Mouse (Mus musculus) embryonic stem cell, embryonic (primary cell): Measurements from ENCODE around the gene Tln1.

Source experiments
- CTCF ChIA-PET, 4 experiments: fragments of 300-600 bp in 2 of 4; fragments of 350-600 bp in 2 of 4; sonication (Branson Sonifier 250); formaldehyde crosslinking; loops; one replicate each; lab custom pipeline; 2022; ENCODE audit warnings: inconsistent platforms in 2 of 4; lab: Charles Lee
- POLR2A ChIA-PET, 4 experiments: fragments of 300-600 bp in 2 of 4; fragments of 350-600 bp in 2 of 4; sonication (Branson Sonifier 250); formaldehyde crosslinking; loops; one replicate each; lab custom pipeline; 2022; ENCODE audit warnings: antibody characterized with exemption in 4 of 4, inconsistent platforms in 1 of 4; lab: Charles Lee

The Tln1 gene

DNA sequence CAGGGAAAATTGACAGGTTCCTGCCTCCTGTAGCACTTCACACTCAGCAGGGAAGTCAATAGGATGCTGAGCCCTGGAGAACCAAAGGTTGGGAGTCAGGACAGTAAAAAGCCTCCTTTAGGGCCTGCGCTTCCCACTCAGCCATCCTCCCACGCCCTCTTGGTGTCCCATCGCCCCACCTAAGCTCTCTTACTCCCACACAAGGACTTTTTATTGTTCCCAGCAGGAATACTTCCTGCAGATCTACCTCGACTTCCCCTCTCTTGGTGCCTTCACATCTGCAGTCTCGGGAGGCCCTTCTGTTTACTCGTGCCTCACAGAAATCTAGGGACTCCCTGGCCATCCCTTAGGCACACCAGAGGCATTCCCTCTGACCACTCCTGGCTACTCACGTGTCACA is 20.9 kb upstream of the Tln1 start:
- POLR2A ChIA-PET = interaction anchor here in 2 of 4 experiments (0.6 to 17.8 kb wide), 3 partner anchors 14 to 23 kb away, joined by 3 to 293 read pairs (median 5); partner anchors contain the start of genes Creb3 (in 1 of the 2) and Tln1 (in 1 of the 2)
- CTCF ChIA-PET = no interaction called here

DNA sequence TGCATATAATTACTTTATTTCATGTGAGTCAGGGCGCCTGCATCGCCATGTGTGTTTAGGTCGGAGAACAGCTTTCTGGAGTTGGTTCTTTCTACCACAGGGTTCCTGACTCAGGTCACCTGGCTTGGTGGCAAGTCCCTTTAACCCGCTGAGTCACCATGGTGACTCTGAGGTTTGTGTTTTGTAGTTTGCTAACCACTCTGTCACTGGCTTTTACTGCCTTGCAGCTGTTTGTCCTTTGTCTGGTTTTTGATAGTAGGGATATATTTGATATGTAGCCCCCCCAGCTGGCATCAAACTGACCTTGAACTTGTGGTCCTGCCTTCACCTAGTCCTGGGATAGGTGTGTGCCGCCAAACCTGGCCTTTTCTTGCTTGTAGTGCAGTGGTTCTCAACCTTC is 19.8 kb upstream of the Tln1 start:
- POLR2A ChIA-PET = interaction anchor here in 1 of 4 experiments (0.8 to 17.8 kb wide), 2 partner anchors 9 to 22 kb away, joined by 3 to 293 read pairs; partner anchors contain the start of genes Creb3 and Tln1
- CTCF ChIA-PET = interaction anchor here in 1 of 4 experiments (0.5 kb wide), 1 partner anchor 151 kb away, joined by 3 read pairs; no protein-coding TSS in a partner anchor

DNA sequence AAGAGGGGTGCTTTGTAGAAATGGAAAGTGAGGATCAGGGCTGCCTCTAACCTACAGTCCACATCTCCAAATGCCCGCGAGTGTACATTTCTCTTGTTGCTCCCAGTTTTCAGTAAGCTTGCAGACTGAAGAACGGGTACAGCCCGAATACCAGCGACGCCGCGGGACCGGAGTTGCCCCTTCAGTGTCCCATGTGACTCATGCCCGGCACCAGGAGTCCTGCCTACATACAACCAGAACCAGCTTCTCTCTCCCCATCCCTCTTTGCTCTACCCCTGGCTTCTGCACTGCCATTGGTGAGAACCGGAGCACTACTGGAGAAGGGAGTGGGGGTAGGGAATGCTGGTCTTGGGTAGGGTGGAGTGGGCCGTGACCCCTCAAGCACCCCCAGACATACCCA is 18.9 kb upstream of the Tln1 start:
- CTCF ChIA-PET = interaction anchor here in 1 of 4 experiments (0.6 kb wide), 1 partner anchor 613 kb away, joined by 3 read pairs; no protein-coding TSS in a partner anchor
- POLR2A ChIA-PET = interaction anchor here in 3 of 4 experiments (1.0 to 17.8 kb wide), 5 partner anchors 7 to 21 kb away, joined by 3 to 293 read pairs (median 41); partner anchors contain the start of genes Creb3 (in 3 of the 3) and Tln1 (in 3 of the 3)

DNA sequence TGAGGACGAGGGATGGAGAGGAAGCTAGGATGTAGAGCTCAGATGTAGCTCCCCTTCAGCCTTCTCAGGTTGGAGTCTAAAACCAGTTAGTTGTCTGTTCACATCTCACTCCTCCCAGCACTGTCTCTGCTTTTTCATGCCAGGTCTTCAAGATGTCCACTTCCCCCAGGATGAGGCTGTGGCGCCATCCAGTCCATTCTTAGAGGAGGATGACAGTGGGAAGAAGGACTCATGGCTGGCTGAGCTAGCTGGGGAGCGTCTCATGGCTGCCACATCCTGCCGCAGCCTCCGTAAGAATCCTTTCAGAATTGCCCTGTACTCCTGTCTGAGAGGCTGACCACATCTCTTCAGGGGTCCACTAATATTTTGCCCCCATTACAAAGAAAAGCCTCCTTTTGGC is 18.2 kb upstream of the Tln1 start:
- CTCF ChIA-PET = no interaction called here
- POLR2A ChIA-PET = interaction anchor here in 3 of 4 experiments (1.0 to 17.8 kb wide), 6 partner anchors 7 to 21 kb away, joined by 3 to 293 read pairs (median 23); partner anchors contain the start of genes Creb3 (in 3 of the 3) and Tln1 (in 3 of the 3)

DNA sequence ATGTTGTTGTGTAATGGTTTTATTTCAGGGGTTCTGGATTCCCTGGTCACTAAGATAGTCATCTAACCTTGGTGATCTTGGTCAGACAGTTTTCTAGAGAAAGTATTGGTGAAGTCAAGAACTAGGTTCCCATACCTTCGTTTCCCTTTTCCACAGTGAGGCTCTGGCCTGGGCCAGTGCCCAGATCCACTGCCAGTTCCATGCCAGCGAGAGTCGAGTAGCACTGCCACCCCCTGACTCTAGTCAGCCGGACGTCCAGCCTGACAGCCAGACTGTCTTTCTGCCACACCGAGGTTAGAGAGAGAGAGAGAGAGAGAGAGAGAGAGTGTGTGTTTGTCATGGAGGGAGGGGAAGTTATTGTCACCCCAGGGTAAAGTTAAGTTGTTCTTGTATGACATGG is 17.2 kb upstream of the Tln1 start:
- ChIA-PET CTCF (interaction anchor here in 3 of 4 experiments (0.7 to 2.7 kb wide), 6 partner anchors 14 to 281 kb away, joined by 3 to 13 read pairs (median 8); partner anchors contain the start of genes Creb3 (in 1 of the 3) and Tln1 (in 1 of the 3)), POLR2A (interaction anchor here in 3 of 4 experiments (0.6 to 17.8 kb wide), 14 partner anchors 8 to 432 kb away, joined by 3 to 293 read pairs (median 4); partner anchors contain the start of genes Creb3 (in 2 of the 3), Tln1 (in 2 of the 3) and Tpm2 (in 1 of the 3))

DNA sequence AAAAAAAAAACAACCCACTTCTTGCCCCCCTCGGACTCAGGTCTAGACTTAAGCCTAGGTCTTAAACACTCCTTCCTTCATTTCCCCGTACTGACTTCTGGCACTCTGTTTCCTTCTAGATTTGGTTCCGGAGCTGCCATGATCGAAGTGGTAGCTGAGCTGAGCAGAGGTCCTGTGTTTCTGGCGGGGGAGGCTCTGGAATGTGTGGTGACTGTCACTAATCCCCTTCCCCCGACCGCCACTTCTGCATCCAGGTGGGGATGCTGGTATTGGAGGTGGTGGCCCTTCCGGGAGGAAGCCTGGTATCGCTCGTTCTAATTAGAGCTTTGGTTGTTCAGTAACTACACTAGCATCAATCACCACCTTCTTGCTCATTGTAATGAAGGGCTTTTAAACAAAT is 16.8 kb upstream of the Tln1 start:
- ChIA-PET CTCF (interaction anchor here (0.6 to 2.7 kb wide), 21 partner anchors 13 to 624 kb away, joined by 3 to 13 read pairs (median 5); partner anchors contain the start of genes Creb3 (in 2 of the 4), Tln1 (in 2 of the 4), Ccdc107 (in 1 of the 4) and Npr2 (in 1 of the 4)), POLR2A (interaction anchor here (0.6 to 17.8 kb wide), 37 partner anchors 8 to 579 kb away, joined by 3 to 293 read pairs (median 4); partner anchors contain the start of genes Creb3 (in 4 of the 4), Tln1 (in 4 of the 4), Arhgef39 (in 1 of the 4) and Ccdc107 (in 1 of the 4))

DNA sequence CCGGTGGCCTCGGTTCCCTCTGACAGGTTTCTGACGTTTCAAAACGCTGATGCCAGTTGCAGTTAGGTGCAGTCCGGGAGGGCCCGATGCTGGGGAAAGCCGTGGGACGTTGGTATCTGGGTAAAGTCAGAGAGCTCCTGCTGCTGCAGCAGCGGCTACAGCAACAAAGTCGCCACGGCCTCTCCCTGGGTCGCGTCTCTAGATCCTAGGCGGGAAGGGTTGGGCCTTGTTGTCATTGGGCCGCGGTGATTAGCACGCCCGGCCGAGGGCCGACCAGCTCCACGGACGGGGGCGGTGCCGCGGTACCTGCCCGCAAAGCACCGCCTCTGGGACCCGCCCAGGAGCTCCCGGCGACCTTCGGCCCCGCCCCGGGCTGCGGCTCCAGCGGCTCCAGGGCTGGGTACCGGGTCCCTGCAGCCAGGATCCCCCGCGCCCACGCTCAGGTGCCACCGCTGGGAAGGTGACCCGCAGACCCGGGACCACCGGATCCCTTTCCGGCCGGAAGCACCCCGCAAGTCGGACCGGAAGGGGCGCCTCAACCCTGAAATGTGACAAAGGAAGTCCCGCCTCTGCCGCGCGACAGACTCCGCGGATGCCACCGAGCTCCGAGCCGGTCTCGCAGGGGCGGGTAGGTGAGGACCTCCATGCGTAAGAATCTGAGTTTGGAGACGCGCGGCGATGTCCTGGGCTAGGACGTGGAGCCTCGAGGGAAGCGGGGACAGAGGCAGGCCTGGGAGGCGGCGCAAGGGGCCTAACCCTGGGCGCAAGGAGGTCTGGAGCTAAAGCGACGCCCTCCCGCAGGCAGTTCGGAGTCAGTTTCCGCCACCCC is 16.1 kb upstream of the Tln1 start, which contains the start of the genes Rgp1 and Gba2:
Gene Rgp1, plus strand, starts transcription at position 340 of the 829 bp plus-strand sequence.
Gene Gba2, minus strand, starts transcription at position 498 of the 829 bp plus-strand sequence.
- ChIA-PET CTCF (interaction anchor here (0.6 to 2.7 kb wide), 27 partner anchors 9 to 824 kb away, joined by 3 to 13 read pairs (median 4); partner anchors contain the start of genes Creb3 (in 2 of the 4), Tln1 (in 2 of the 4), Ccdc107 (in 1 of the 4) and Npr2 (in 1 of the 4)), POLR2A (interaction anchor here (0.6 to 17.8 kb wide), 54 partner anchors 8 to 1529 kb away, joined by 3 to 293 read pairs (median 3); partner anchors contain the start of genes Creb3 (in 4 of the 4), Tln1 (in 4 of the 4), Tpm2 (in 2 of the 4) and Arhgef39 (in 1 of the 4))

DNA sequence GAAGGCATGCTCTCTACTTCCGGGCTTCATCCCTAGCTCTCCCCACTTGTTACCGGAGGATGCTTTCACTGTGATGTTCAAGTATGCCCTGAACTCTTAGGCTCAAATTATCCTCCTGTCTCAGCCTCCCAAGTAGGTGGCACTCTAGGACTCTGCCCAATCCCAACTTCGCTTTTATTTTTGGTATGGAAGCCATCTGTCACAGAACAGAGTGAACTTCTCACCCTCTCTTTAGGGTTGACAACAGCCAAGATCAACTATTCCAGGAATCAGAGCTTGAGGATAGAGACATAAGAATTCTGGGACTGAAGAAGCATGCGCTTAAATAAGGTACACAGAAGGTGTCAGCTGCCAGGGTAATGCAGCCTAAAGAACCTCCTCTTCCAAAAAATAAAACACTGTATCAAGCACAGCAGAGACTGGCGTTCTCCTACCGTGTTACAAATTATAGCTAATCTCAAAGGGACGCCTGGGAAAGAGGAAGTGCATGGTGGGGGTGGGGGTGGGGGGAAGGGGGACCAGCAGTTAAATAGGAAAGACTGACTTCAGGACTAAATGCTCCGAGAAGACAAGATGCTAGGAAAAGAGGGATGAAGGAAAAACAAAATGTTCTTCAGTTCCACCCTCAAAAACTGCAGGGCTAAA is 14.9 kb upstream of the Tln1 start:
- ChIA-PET CTCF (interaction anchor here in 3 of 4 experiments (0.6 to 2.7 kb wide), 4 partner anchors 15 to 480 kb away, joined by 3 to 11 read pairs (median 5); partner anchors contain the start of genes Creb3 (in 1 of the 3) and Tln1 (in 1 of the 3)), POLR2A (interaction anchor here in 3 of 4 experiments (0.6 to 17.8 kb wide), 13 partner anchors 8 to 604 kb away, joined by 3 to 293 read pairs (median 13); partner anchors contain the start of genes Creb3 (in 3 of the 3), Tln1 (in 3 of the 3) and Glipr2 (in 1 of the 3))

DNA sequence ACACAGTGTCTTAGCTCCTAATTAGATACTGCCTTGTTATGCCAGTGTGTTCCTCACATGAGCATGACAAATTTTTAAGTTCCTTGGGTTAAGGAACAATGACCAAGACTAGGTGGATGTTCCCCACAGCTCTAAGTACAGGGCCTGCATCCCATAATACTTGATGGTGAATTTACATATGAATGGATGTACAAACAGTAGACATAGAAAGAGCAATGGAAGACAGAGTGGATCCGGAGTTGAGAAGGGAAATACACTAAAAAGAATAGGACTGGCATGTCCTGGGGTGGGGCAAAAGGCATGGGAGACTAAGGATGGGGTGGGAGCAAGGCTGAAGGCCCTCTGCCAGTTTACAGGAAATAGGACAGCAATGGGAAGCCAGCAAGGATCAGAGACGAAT is 12.9 kb upstream of the Tln1 start:
- ChIA-PET POLR2A (interaction anchor here (0.9 to 17.8 kb wide), 9 partner anchors 10 to 77 kb away, joined by 3 to 293 read pairs (median 5); partner anchors contain the start of genes Creb3 (in 2 of the 4) and Tln1 (in 2 of the 4)), CTCF (interaction anchor here in 1 of 4 experiments (0.6 kb wide), 1 partner anchor 144 kb away, joined by 3 read pairs; no protein-coding TSS in a partner anchor)

DNA sequence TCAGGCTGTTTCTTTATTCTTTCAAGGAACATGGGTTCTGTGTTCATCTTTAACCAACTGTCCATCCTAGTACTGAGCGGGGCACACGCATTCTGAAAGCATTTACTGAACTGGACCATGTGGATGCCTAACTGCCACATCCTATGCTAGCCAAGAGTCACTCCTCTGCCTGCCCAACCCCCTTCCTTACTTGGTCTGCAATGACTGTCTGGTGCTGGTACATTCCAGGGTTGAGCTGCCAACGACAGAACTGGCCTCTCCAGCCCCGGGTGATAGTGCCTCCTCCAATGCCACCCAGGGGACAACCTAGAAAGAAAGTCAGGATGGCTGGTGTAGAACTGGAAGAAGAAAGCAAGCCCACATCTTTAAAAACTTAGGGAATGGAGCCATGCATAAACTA is 11.1 kb upstream of the Tln1 start:
- POLR2A ChIA-PET = interaction anchor here in 2 of 4 experiments (1.4 to 17.8 kb wide), 3 partner anchors 13 to 49 kb away, joined by 5 to 293 read pairs (median 182); partner anchors contain the start of genes Creb3 (in 2 of the 2), Tln1 (in 2 of the 2) and Tpm2 (in 1 of the 2)
- CTCF ChIA-PET = interaction anchor here in 2 of 4 experiments (1.0 to 1.3 kb wide), 2 partner anchors 11 to 13 kb away, joined by 3 to 4 read pairs; partner anchors contain the start of genes Creb3 (in 1 of the 2) and Tln1 (in 1 of the 2)

DNA sequence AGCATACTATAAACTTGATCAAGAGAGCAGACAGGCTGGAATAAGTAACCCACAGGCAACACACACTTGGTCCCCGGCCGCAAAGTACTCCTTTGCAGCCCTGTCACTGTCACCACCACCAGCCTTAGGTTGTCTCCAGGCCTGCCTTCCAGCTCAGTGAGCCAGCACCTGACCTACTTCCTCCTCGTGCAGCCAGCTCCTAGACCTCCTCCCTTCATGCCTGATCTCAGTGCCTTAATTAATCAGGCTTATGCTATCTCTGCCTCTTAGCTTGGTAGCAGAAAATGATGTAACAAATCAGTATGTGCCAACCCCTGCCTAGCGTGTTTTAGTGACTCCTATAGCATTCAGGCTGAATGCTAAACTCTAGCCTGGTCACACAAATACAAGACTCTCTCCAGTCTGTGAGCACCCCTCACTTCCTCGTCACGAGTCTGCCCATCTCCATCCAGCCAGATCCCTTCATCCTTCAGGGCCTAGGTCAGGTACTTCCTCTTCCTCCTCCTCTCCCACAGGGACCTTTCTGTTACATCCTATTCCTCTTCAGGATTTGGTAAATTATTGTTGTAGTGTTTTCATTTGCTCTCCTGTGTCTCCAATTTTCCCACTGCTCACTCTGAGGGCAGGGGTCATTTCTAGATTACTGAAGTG is 9.0 kb upstream of the Tln1 start:
- POLR2A ChIA-PET = interaction anchor here in 2 of 4 experiments (0.7 to 5.1 kb wide), 6 partner anchors 9 to 596 kb away, joined by 3 to 33 read pairs (median 8); partner anchors contain the start of genes Creb3 (in 2 of the 2) and Tln1 (in 2 of the 2)

DNA sequence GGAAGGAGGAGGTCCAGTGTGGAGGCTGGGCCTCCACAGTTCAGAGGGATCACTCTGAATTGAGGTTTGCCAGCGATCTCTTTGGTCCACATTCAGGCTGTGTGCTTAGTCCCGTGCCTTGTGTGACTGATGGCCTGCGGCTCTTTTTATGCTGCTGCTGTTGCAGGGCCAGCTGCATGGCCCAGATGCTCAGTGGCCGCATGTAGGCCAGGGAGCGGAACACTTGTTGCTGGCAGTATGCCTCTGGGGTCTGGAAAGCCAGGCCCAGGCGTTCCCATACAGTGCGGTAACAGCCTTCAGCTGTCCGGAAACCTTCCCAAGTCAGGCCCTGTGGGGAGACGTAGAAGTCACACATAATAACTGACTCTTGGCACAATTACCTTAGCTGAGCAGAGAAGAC is 4.6 kb upstream of the Tln1 start:
- POLR2A ChIA-PET = interaction anchor here in 2 of 4 experiments (1.2 to 14.2 kb wide), 3 partner anchors 9 to 14 kb away, joined by 3 to 293 read pairs (median 33); partner anchors contain the start of genes Rgp1 (in 2 of the 2), Gba2 (in 1 of the 2) and Msmp (in 1 of the 2)
- CTCF ChIA-PET = no interaction called here

More for the DNA sequence above, 9.0 kb upstream of the Tln1 start:
- CTCF ChIA-PET = interaction anchor here in 1 of 4 experiments (0.9 to 1.0 kb wide), 2 partner anchors 9 to 494 kb away, joined by 3 read pairs; partner anchors contain the start of genes Creb3 and Tln1

DNA sequence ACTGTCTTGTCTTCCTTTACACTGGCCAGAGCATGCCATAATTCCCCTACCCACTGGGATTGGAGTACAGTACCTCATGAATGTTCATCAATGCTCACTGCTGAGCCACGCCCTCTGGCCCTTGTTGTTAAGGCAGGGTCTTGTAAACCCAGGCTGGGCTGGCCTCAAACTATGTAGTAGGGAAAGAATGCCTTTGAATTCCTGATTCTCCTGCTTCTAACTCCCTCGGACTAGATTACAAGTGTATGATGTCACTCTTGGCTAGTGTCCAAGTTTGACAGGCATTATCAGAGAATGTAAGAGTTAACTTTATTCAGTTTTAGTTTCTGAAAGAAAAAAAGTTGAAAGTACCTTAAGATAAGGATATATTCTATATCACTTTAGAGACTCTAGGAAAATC is 1.7 kb upstream of the Tln1 start:
- POLR2A ChIA-PET = interaction anchor here (0.5 to 14.2 kb wide), 10 partner anchors 7 to 69 kb away, joined by 4 to 293 read pairs (median 11); partner anchors contain the start of genes Gba2 (in 3 of the 4), Rgp1 (in 3 of the 4), Msmp (in 1 of the 4) and Tpm2 (in 1 of the 4)
- CTCF ChIA-PET = interaction anchor here in 1 of 4 experiments (2.0 kb wide), 1 partner anchor 15 kb away, joined by 6 read pairs; the partner anchor contains the start of genes Gba2 and Rgp1

DNA sequence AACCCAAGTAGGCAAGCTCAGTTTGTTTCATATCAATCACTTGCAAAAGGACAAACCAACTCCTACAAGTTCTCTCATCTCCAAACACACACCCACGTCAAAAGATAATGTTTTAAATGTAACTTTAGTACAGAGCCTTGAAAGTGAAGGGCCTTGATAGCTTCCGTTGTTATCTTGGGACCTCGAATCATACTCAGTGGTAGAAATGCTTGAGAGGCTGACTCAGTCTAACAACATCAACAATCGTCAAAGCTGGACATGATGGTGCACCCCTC is 1.0 kb upstream of the Tln1 start:
- ChIA-PET POLR2A (interaction anchor here in 3 of 4 experiments (0.6 to 14.2 kb wide), 26 partner anchors 7 to 1789 kb away, joined by 3 to 293 read pairs (median 6); partner anchors contain the start of genes Gba2 (in 3 of the 3), Rgp1 (in 3 of the 3), Ccdc107 (in 1 of the 3) and Msmp (in 1 of the 3)), CTCF (interaction anchor here in 3 of 4 experiments (0.7 to 2.2 kb wide), 8 partner anchors 15 to 68 kb away, joined by 3 to 11 read pairs (median 4); partner anchors contain the start of genes Arhgef39 (in 1 of the 3), Gba2 (in 1 of the 3), Npr2 (in 1 of the 3) and Rgp1 (in 1 of the 3))
